Mouse (Mus musculus) heart, adult 2 months (tissue): ENCODE results near the gene Aox4.

Source experiments
- CTCF ChIP-seq: fragments of 200-600 bp; IDR thresholded peaks from 2 replicates; pipeline ENCODE4 v1.8.1; 2022; ENCODE audit warnings: antibody characterized with exemption, mild to moderate bottlenecking, moderate library complexity
- EP300 ChIP-seq: fragments of 200-500 bp; IDR thresholded peaks from 2 replicates; pipeline ENCODE4 v1.6.1; 2011; ENCODE audit warnings: low read depth, low read length, control low read depth; ENCODE audit not compliant: insufficient read depth
- POLR2A ChIP-seq: fragments of 200-500 bp; IDR thresholded peaks from 2 replicates; pipeline ENCODE4 v1.6.1; 2011; ENCODE audit warnings: mild to moderate bottlenecking, low read depth, low read length, control low read depth; ENCODE audit not compliant: insufficient read depth

DNA sequence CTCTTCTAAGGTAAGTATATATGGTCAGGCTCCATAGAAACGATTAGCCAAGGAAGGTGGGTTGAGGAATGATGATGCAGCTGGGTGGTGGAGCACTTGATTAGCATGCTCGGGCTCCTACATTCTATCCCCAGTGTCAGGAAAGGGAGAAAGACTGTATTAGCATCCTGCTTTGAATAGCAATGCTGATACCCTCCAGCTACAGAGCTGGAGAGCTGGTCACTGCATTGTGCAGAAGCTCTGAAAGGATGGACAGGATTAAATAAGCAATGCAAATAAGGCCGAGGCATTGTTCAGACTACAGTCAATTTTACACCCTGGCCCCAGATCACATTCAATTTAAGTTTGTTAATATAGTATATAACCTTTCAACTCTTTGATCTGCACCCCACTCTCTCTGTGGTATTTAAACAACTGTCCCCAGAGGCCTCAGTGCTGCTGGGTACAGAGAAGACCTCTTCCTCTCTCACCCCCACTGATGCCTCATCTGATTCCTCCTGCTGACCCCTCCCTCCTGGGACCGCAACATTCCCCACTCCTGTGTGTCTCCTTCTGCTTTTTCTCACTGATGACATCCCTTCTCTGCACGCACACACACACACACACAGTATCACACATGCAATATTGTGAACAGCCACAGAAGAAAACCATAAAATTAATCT, 21.6 kb upstream of the Aox4 start:
- TF ChIP-seq CTCF (no peak), POLR2A (no peak), EP300 (no peak)
